Mouse (Mus musculus) A20 (cell line): Measurements from ENCODE around the gene Cpne5.
"Not testable (repeated sequence)": the region's sequence is repeated elsewhere in the genome, so short reads cannot be mapped to it uniquely, and the experiment has no call there.

Experiments used
- DNase-seq: peaks from one replicate; pipeline ENCODE4 v3.0.0-alpha.2; 2011; ENCODE audit warnings: low read depth, low spot score

Gene Cpne5

DNA sequence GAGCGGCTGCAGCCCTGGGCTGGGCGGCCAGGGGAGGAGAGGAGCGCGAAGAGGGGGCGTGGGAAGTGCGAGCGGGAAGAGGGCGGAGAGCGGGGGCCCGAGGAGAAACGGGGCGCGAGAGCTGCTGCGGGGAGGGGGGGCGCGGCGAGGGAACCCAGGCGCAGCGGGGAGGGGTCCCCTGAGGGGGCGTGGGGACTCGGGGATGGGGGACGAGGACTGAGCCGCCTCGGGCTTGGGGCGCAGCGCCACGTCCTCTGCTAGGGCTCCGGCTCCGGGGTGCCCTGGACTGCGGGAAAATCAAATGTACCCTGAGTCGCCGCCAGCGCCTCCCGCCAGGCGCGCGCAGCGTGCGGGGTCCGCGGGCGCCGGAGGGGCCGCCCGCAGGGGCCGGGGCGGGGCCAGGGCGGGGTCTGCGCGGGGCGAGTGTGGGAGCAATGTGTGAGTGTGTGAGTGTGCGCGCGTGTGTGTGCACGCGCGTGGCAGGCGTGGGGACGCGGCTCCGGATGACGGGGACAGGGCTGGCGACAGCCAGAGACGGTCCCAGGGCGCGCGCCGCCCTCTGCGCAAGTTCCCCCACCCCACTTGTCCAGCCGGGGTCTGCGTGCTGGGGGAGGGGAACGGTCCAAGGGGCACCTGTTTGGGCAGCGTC, at the start of gene Cpne5:
Cpne5 (minus strand) TSS at position 396 of the 649 bp plus-strand sequence.
- no peak for DNase-seq

DNA sequence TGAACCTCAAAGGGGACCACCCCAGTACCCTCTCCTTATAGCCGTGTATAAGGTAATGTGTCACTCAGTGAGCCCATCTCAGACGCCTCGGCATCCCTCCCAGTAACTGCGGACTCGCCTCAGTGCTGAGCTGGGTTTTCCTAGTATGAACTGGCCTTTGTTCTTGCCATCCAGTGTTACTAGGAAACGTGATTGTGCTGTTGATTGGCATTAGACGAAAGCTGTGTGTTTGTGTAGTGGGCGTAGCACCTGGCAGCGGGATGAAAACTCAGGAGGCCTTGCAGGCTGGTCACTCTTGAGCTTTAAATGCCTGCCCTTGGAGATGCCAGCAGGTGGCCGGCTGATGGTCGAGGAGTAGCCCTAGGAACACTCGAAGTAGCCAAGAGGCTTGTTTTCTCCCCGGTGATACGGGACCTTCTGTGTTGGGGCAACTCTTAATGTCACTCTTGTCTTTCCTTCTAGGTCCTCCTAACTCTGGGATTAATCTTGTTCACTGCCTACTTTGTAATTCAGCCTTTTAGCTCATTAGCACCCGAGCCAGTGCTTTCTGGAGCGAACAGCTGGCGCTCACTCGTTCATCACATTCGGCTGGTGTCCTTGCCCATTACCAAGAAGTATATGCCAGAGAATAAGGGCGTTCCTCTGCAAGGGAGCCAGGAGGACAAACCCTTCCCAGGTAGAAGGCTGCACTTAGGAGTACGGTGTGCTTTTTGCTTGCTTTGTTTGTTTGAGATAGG, 44.4 kb upstream of the Cpne5 start:
- DNase-seq: no peak

DNA sequence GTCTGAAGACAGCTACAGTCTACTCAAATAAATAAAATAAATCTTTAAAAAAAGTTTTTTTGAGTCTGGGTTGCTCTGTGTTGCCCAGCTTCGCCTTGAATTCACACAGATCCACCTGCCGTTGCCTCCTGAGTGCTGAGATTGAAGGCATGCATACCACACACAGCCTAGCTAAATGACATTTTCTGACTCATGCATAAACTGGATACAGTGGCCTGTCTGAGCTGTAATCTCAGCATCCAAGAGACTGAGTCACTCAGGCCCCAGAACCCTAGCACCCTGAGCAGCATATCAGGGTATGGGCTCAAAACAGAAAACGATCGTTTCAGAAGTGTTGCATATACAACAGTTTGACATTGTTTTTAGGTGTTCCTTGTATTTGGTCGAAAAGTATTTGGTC, 43.6 kb upstream of the Cpne5 start:
- DNase-seq: no peak

DNA sequence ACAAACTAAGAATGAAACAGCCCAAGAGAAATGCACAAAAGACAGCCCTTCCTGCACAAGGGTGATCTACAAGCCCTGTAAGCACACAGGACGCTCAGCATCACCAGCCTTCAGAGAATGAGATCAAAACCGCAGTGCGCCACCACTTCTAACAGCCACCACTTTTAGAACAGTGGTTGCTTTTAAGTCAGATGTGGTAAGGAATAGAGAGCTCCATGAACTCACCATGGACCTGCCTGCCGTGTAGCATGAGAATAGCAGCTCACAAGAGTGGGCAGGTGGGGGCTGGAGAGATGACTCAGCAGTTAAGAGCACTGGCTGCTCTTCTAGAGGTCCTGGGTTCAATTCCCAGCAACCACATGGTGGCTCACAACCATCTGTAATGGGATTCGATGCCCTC, 42.5 kb upstream of the Cpne5 start:
- DNase-seq: no peak

DNA sequence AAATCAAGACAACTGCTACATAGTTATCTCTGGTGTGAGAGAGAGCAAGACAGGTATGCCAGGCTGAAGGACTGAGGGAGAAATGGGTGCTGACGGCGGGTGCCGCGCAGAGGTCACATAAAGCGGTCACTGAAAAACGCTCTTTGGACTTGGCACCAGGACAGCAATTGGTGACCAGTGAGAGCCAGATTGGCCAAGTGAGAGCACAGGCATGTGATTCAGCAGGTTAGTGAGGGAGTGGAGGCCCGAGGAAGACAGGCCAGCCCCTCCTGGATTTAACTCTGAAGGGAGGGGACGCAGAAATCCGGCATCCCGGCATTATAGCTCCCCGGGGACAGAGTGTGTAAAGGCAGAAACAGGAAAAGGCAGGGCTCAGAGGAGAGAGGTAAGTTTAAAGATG, 35.9 kb upstream of the Cpne5 start:
- no peak for DNase-seq

DNA sequence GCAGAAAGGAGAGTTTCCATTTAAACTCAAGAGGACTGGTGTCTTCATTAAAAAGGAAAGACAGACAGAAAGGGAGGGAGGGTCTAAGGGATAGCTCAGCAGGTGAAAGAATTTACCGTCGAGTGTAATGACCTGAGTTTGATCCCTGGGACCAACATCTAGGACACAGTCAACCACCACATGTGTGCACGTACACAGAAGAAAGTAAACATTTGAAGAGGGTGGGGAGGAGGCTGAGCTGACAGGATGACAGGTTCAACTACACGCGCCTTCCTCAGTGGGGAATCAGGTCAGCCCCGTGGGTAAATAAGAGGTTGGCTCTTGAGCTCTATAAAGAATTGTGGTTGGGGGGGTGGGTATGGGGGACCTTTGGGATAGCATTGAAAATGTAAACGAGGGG, 35.2 kb upstream of the Cpne5 start:
- DNase-seq: no peak

DNA sequence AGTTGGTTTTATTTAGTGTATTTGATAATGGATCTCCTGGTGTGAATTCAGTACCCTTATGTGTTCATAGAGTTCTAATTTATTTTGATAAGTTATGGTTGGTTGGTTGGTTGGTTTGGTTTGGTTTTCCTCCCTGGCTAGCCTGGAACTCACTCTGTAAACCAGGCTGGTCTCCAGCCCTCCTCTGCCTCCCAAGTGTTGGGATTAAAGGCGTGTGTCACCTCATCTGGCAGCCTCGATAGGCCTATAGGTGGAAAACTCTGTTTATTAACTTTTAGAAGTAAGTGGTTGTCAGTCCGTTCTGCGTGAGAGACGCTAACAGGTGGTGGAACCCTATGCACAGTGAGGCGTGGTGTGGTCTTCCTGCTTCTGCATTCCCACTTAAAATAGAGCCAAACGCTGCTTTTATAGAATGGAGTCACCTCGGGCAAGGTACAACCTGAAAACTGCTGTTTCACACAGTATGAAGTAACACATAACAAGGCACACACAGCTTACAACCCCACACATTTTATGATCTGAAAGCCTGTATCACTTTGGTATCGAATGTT, 32.3 kb upstream of the Cpne5 start:
- peak; percentile 82 for DNase-seq

DNA sequence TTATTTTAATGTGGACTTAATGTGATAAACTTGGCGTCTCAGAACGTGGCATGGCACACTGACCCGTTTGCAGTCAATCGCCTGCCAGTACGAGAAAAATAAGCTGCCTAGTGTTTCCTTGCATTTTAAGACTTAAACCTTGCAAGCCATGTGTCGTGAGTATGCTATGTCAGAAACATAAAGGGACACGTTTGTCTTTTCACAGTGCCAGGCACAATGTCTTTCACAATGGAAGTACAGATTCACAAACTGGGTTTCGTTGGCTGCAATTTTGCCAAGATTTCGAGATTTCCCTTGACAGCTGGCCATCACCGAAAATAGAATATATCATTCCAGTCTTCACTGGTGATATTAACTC, 31.4 kb upstream of the Cpne5 start:
- DNase-seq: no peak

DNA sequence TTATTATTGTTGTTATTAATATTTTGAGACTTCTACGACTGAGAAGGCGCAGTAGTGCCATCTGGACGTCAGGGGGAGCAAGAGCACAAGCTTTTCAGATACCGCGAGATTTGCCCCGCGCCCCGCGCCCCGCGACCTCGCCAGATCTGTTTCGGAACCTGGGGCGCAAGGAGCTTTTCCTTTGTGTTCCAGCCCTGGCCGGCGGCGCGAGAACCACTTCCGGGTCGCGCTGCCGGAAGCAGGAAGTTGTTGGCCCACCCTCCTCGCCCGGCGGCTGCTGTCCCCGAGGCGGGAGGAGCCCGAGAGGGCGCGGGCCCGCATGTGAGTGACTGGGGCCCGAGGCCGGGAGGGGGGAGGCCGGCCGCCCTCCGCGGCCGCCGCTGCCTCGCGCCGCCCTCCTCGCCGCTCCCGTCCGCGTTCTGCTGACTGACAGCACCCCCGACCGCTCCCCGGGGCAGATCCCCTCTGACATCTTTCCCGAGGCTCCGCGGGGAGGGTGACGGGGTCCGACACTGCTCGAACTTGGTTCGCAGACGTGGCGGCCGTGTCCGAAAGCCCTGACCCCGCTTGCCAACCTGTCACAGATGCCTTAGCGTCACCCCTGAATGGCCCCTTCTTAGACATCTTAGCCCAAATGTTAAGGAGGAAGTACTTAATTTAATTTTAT, 30.8 kb upstream of the Cpne5 start, which contains the start of gene BC004004:
BC004004 (plus strand) TSS at position 107 of the 667 bp plus-strand sequence.
- DNase-seq: peak; percentile 98

DNA sequence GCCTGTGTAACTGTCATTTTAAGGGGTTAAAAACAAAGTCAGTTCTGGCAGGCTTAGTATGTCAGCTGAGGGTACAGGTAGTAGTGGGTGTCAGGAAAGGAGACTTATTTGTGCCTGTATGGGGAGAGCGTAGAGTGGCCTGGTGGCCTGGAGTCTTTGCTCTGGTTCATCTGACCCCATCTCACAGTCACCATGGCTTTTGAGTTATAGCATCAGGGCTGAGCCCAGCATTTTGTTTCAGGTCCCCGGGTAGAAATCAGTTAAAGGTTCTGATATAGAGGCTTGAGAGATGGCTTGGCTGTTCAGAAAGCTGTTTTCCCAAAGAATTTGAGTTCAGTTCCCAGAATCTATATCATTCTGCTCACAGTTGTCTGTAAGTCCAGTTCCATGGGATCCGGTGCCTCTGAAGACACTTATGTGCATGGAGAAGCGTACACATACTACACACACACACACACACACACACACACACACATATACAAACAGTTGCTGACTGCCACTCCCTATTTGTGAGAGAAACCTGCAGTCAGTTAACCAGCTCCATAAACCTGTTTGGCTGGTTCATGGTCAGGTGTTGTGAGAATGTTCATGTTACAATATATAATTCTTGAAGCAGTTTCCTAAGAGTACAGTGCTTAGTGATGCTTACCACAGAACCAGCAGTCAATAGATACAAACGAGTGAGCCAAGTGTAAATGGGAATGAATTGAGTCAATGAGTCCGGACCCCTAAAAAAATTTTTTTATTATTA, 30.1 kb upstream of the Cpne5 start:
- no peak for DNase-seq

DNA sequence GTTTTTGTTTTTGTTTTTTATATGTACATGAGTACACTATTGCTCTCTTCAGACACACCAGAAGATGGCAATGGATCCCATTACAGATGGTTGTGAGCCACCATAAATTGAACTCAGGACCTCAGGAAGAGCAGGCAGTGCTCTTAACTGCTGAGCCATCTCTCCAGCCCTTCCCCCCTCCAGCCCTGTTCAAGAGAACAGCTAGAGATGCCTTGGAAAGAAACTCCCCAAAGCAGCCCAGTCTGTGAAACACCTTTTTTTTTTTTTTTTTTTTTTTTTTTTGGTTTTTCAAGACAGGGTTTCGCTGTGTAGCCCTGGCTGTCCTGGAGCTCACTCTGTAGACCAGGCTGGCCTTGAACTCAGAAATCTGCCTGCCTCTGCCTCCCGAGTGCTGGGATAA, 29.1 kb upstream of the Cpne5 start:
- not testable (repeated sequence) for DNase-seq

DNA sequence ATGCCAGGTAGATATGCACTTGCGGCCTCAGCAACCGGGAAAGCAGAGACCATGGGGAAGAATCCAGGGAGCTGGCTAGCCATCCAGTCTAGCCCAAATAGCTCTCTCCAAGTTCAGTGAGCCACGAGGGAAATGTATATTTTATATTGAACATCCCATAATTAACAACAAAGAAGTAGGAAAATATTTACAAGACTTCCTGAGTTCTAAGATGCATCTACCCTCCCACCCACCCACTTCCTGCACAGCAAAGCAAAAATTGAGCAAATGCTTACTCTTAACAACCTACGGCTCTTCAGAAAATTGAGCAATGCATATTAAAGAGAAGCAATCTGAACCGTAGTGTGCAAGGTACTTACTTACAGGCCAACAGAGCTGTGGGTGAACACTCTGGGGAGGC, 26.8 kb upstream of the Cpne5 start:
- peak; percentile 66 for DNase-seq

DNA sequence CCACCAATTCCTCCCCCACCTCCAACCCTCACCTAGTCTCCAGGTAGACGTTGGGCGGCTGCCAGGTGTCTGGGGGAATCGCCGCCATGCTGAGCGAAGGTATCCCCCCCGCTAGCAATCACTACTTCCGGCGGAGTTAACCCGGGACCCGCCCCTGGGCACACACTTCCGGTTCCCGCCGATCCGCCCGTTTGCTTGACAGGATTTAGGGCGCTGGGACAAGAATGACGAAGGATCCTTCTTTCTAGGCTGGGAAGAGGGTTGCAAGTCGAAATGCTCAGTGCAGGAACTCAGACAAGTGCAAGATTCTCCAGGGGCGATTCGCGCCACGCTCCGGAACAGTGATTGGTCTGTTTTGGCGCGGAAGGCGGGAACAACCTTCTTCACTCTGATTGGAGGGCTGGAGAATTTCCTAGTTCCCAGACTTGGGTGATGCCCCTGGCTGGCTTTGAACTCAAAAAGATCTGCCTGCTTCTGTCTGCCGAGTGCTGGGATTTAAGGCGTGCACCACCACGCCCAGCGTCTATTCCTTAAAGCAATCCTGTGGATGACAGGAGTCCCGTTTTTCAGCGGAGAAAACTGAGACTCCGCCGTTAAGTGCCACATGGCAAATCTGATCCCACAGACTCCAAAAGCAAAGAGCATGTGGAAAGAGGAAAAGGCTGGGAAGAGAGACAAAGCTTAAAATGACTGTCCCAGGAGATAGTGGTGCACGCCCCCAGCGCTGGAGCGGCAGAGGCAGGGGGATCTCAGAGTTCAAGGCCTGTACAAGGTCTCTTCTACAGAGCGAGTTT, 26.1 kb upstream of the Cpne5 start, which contains the start of gene Ppil1:
Ppil1 (minus strand) TSS at position 347 of the 794 bp plus-strand sequence.
- peak; percentile 94 for DNase-seq

DNA sequence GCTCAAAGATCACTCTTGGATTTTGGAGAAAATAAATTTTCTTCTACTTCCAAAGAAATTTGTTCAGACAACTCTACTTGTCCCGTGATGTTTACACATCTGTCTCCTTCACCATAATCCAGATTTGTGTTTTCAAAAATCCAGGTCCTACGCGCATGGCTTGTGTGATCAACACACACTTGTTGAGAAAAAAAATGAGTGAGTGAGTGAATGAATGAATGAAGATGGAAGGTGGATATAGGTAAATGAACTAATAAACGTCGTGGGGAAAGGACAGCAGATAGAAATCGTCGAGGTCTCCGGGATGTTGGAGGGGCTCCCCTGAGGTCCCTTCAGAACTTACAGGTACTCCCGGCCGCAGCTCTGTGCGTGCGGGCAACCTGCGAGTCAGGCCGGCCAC, 25.4 kb upstream of the Cpne5 start:
- no peak for DNase-seq

DNA sequence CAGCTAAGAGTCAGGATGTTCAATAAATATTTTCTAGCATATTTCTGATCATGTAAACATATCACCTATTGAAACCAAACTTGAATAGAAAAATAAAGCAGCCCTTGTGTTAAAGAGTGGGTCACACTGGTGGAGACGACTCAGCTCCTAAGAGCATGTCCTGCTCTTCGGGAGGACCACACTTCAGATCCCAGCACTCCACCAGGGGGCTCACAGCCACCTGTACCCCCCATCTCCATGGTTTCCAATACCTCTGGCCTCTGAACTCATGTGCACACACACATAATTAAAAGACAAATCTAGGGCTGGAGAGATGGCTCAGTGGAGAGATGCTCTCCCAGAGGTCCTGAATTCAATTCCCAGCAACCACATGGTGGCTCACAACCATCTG, 24.3 kb upstream of the Cpne5 start:
- DNase-seq: peak; percentile 74

DNA sequence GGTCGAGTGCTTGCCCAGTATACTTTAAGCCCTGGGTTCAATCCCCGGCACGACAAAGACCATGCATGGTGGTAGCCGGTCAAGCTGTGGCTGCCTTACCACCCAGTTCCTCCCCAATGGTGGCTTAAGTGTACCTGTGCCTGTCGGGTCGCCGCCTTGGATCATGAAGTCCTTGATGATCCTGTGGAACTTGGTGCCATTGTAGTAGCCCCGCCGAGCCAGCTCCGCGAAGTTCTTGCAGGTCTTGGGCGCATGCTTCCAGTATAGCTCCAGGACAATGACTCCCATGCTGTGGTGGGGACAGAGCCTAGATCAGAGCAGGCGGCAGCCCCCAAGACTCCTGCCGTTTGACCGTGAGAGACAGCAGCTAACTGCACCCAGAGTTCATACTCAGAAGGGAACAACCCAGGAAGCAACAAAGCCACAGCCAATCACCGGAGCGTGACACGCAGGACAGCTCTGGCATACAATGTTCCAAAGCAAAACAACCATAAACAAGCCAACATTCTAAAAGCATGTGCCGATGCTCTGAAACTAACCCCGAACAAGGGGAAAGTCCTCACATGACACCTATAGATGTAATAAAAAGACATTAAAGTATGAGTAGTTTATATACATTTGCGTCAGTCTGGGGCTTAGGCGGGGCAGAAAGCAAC, 23.8 kb upstream of the Cpne5 start:
- DNase-seq: peak; percentile 58

DNA sequence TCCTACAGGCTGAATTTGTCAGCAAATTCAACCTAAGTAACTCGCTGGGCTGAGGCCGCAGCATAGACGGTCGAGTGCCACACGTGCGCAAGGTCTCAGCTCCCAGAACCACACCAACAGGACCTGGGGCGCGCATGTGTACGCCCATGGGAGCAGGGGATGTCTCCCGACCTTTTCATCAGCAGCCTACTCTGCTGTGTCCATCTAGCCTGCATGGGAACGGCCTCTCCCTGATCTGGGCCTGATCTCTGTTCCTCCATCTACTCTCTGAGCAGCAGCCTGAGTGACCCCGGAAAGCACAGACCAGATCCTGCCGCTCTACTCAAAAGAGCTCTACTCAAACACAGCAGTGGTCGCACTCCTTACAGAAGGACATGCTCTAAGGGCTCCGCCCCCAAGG, 22.5 kb upstream of the Cpne5 start:
- no peak for DNase-seq

DNA sequence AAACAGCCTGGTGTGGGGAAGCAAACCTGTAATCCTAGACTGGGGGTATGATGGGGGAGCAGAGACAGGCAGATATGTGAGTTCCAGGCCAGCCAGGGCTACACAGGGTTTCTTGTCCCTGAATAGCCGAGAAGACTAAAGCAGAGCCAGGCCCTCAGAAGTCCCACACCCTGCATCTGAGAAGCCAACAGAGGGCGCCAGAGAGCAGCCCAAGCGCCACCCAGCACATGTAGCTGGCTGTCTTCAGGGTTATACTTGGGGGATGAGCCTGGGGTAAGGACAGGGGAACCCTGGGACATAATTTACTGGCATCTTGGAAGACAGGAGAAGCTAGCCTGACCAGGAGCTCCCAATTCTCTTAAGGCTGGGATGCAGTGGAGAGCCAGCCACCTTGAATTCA, 21.5 kb upstream of the Cpne5 start:
- DNase-seq: peak; percentile 84

DNA sequence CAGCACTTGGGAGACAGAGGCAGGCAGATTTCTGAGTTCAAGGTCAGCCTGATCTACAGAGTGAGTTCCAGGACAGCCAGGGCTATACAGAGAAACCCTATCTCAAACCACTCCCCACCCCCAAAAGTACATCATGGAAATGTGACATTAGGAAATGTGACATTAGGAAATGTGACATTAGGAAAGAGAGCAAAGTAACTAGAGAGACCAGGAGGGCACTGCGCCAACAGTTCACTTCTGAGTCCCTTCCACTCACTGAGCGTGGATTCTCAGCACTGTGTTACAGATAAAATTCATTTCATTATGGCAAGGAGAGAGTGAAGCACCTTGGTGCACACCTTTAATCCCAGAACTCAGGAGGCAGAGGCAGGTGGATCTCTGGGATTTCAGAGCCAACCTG, 21.0 kb upstream of the Cpne5 start:
- DNase-seq: no peak

DNA sequence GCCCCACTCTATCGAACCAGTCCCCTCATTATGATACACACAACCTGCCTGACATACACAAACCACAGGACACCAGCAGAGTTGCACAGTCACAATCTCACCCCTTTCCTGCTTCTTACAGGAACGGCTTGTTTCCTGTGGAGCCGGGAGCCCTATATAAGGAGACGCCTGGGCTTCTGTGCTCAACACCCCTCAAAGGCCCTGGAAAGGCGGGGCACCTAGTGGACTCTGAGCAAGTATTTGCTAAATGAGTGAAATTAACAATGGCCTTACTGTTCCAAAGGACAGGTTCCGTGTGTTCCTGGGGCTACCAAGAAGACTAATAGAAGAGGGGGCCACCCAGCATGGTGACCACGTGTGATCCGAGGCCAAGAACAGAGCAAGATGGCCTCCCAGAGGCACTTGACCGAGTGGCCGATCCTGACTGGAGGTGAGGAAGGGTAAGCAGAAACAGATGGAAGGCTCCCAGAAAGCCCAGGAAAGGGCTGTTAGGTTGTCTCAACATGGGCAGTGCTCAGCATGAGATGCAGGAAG, 20.1 kb upstream of the Cpne5 start:
- no peak for DNase-seq
